Mouse (Mus musculus) CH12.LX (cell line): ENCODE data around the gene Rras. TPM values are rescaled to one million over a fixed set of nuclear protein-coding genes. Genes with fewer than 3 reads are reported as not detected.

Experiments used
- DNase-seq: peaks from one replicate; pipeline ENCODE4 v3.0.0-alpha.2; 2013; ENCODE audit errors: extremely low read depth
- H3K27ac ChIP-seq: 2 replicates; pipeline ENCODE4 v1.5.1; 2012; ENCODE audit warnings: low read depth, mild to moderate bottlenecking, control low read depth, moderate library complexity; ENCODE audit not compliant: insufficient read depth
- H3K27me3 ChIP-seq: replicated peaks from 2 replicates; pipeline ENCODE3; 2012; ENCODE audit warnings: inconsistent platforms
- H3K36me3 ChIP-seq, 2 experiments: replicated peaks in 1 of 2; 2 replicates each; pipeline versions ENCODE3 to v1.6.1; 2012; ENCODE audit warnings: inconsistent platforms in 1 of 2, low read length in 1 of 2, mild to moderate bottlenecking in 1 of 2, mixed read lengths in 1 of 2, moderate library complexity in 1 of 2; ENCODE audit not compliant: control insufficient read depth in 1 of 2, insufficient read depth in 1 of 2
- H3K4me1 ChIP-seq, 2 experiments: 2 replicates each; pipeline ENCODE4 v1.6.1; 2012; ENCODE audit warnings: inconsistent platforms in 1 of 2, moderate library complexity in 1 of 2; ENCODE audit not compliant: insufficient read depth in 2 of 2, control insufficient read depth in 1 of 2
- H3K4me2 ChIP-seq: 2 replicates; pipeline ENCODE4 v1.6.1; 2012; ENCODE audit warnings: low read depth, mild to moderate bottlenecking, control low read depth; ENCODE audit not compliant: poor library complexity, insufficient read depth, severe bottlenecking
- H3K4me3 ChIP-seq, 3 experiments: fragments of 150-350 bp in 1 of 3; sonication (generic) in 1 of 3; replicated peaks in 1 of 3; 2 replicates each; pipeline versions ENCODE3 to v1.5.1; 2011 to 2012; ENCODE audit warnings: low read depth in 2 of 3, low read length in 2 of 3, mild to moderate bottlenecking in 2 of 3, moderate library complexity in 2 of 3, control low read depth in 1 of 3, improper control_type of control experiment in 1 of 3, inconsistent platforms in 1 of 3, mixed read lengths in 1 of 3; ENCODE audit not compliant: poor library complexity in 1 of 3
- H3K79me2 ChIP-seq: replicated peaks from 2 replicates; pipeline ENCODE4 v1.6.1; 2012; ENCODE audit warnings: mild to moderate bottlenecking, moderate library complexity; ENCODE audit not compliant: control insufficient read depth, poor library complexity, insufficient read depth, severe bottlenecking; ENCODE audit errors: extremely low read depth
- H3K9ac ChIP-seq: 2 replicates; pipeline ENCODE4 v1.6.1; 2012; ENCODE audit warnings: low read depth, mild to moderate bottlenecking, control low read depth, moderate library complexity; ENCODE audit not compliant: insufficient read depth
- H3K9me3 ChIP-seq: replicated peaks from 2 replicates; pipeline ENCODE3; 2012; ENCODE audit warnings: low read length, inconsistent platforms, mixed read lengths
- CHD1 ChIP-seq: IDR thresholded peaks from 2 replicates; pipeline ENCODE4 v1.6.1; 2012; ENCODE audit warnings: low read depth, low read length, improper control_type of control experiment, inconsistent platforms
- CHD2 ChIP-seq: IDR thresholded peaks from 2 replicates; pipeline ENCODE4 v1.6.1; 2011; ENCODE audit warnings: low read length, improper control_type of control experiment
- CTCF ChIP-seq, 2 experiments: IDR thresholded peaks in 1 of 2; conservative IDR thresholded peaks in 1 of 2; 2 replicates each; pipeline ENCODE4 v1.5.1; 2011 to 2012; ENCODE audit warnings: low read depth in 2 of 2, low read length in 2 of 2, improper control_type of control experiment in 1 of 2, inconsistent platforms in 1 of 2, mild to moderate bottlenecking in 1 of 2, moderate library complexity in 1 of 2
- E2F4 ChIP-seq: IDR thresholded peaks from 2 replicates; pipeline ENCODE4 v1.6.1; 2011; ENCODE audit warnings: low read depth, low read length, improper control_type of control experiment; ENCODE audit not compliant: insufficient replicate concordance
- ELF1 ChIP-seq: IDR thresholded peaks from 2 replicates; pipeline ENCODE4 v1.6.1; 2014; ENCODE audit warnings: low read depth, mild to moderate bottlenecking, inconsistent platforms, low read length, improper control_type of control experiment
- EP300 ChIP-seq: IDR thresholded peaks from 2 replicates; pipeline ENCODE4 v1.6.1; 2011; ENCODE audit warnings: low read length, improper control_type of control experiment
- HCFC1 ChIP-seq: IDR thresholded peaks from 2 replicates; pipeline ENCODE4 v1.6.1; 2012; ENCODE audit warnings: low read depth, mild to moderate bottlenecking, inconsistent platforms, low read length, improper control_type of control experiment
- IRF4 ChIP-seq: IDR thresholded peaks from 2 replicates; pipeline ENCODE4 v1.6.1; 2014; ENCODE audit warnings: low read depth, mild to moderate bottlenecking, inconsistent platforms, low read length, improper control_type of control experiment
- JUND ChIP-seq: conservative IDR thresholded peaks from 2 replicates; pipeline ENCODE4 v1.6.1; 2011; ENCODE audit warnings: low read depth, low read length, improper control_type of control experiment
- KAT2A ChIP-seq: IDR thresholded peaks from 2 replicates; pipeline ENCODE4 v1.6.1; 2012; ENCODE audit warnings: low read length, improper control_type of control experiment, inconsistent platforms; ENCODE audit not compliant: insufficient replicate concordance
- MAFK ChIP-seq: IDR thresholded peaks from 2 replicates; pipeline ENCODE4 v1.6.1; 2011; ENCODE audit warnings: low read length, improper control_type of control experiment; ENCODE audit not compliant: insufficient replicate concordance
- MAX ChIP-seq: IDR thresholded peaks from 2 replicates; pipeline ENCODE4 v1.6.1; 2011; ENCODE audit warnings: low read length, improper control_type of control experiment
- MAZ ChIP-seq: IDR thresholded peaks from 2 replicates; pipeline ENCODE4 v1.6.1; 2012; ENCODE audit warnings: low read depth, mild to moderate bottlenecking, inconsistent platforms, low read length, improper control_type of control experiment, moderate library complexity
- MEF2A ChIP-seq: IDR thresholded peaks from 2 replicates; pipeline ENCODE4 v1.6.1; 2014; ENCODE audit warnings: low read depth, mild to moderate bottlenecking, inconsistent platforms, low read length, improper control_type of control experiment, borderline replicate concordance
- MXI1 ChIP-seq: IDR thresholded peaks from 2 replicates; pipeline ENCODE4 v1.6.1; 2011; ENCODE audit warnings: mild to moderate bottlenecking, low read depth, low read length, improper control_type of control experiment
- MYC ChIP-seq: IDR thresholded peaks from 2 replicates; pipeline ENCODE4 v1.6.1; 2011; ENCODE audit warnings: low read depth, mild to moderate bottlenecking, improper control_type of control experiment, low read length
- NELFE ChIP-seq: IDR thresholded peaks from 2 replicates; pipeline ENCODE4 v1.6.1; 2011; ENCODE audit warnings: low read depth, low read length, improper control_type of control experiment
- POLR2A ChIP-seq: IDR thresholded peaks from 2 replicates; pipeline ENCODE4 v1.6.1; 2011; ENCODE audit warnings: low read depth, mild to moderate bottlenecking, improper control_type of control experiment, low read length
- RAD21 ChIP-seq: IDR thresholded peaks from 2 replicates; pipeline ENCODE4 v1.6.1; 2011; ENCODE audit warnings: low read depth, mild to moderate bottlenecking, low read length, improper control_type of control experiment, moderate library complexity
- SMC3 ChIP-seq: IDR thresholded peaks from 2 replicates; pipeline ENCODE4 v1.6.1; 2011; ENCODE audit warnings: low read depth, low read length, improper control_type of control experiment
- UBTF ChIP-seq: IDR thresholded peaks from 2 replicates; pipeline ENCODE4 v1.6.1; 2012; ENCODE audit warnings: low read depth, mild to moderate bottlenecking, inconsistent platforms, low read length, improper control_type of control experiment, moderate library complexity
- USF1 ChIP-seq: IDR thresholded peaks from 2 replicates; pipeline ENCODE4 v1.6.1; 2014; ENCODE audit warnings: low read depth, mild to moderate bottlenecking, inconsistent platforms, low read length, improper control_type of control experiment
- ZKSCAN1 ChIP-seq: IDR thresholded peaks from 2 replicates; pipeline ENCODE4 v1.6.1; 2012; ENCODE audit warnings: low read depth, inconsistent platforms, low read length, improper control_type of control experiment, borderline replicate concordance
- ZMIZ1 ChIP-seq: IDR thresholded peaks from 2 replicates; pipeline ENCODE4 v1.6.1; 2012; ENCODE audit warnings: low read depth, mild to moderate bottlenecking, inconsistent platforms, low read length, improper control_type of control experiment
- dilution Hi-C: fragments of 300-500 bp; cut with MboI; formaldehyde crosslinking; loops from 2 replicates; pipeline ENCODE4 v1.14.3; 2020; ENCODE audit warnings: low sequenced_read_pairs; ENCODE audit not compliant: extremely low pct_unique_long_range_greater_than_20kb, extremely low pct_ligation_motif_present
- in situ Hi-C: fragments of 300-500 bp; cut with MboI; formaldehyde crosslinking; loops from 3 replicates; pipeline ENCODE4 v1.14.3; 2019; ENCODE audit warnings: low sequenced_read_pairs, low pct_ligation_motif_present, low pct_unique_long_range_greater_than_20kb, mixed read lengths
- polyA plus RNA-seq: library from polyadenylated mRNA; unstranded; fragments of >175 nt; gene quantifications from 2 replicates; pipeline ENCODE4 v1.2.1, GENCODE M21; 2012; ENCODE audit warnings: low read depth; ENCODE audit not compliant: insufficient read length
- total RNA-seq, 2 experiments: library from RNA; depleted of rRNA; stranded (reverse); fragments of 300-350 nt in 1 of 2; fragments of >200 nt in 1 of 2; gene quantifications; 2 replicates each; pipeline ENCODE4 v1.2.3; 2012 to 2014

Rras gene
- total and polyA plus RNA-seq, 3 experiments = 7.2 to 19.8 (median 10.6) TPM

DNA sequence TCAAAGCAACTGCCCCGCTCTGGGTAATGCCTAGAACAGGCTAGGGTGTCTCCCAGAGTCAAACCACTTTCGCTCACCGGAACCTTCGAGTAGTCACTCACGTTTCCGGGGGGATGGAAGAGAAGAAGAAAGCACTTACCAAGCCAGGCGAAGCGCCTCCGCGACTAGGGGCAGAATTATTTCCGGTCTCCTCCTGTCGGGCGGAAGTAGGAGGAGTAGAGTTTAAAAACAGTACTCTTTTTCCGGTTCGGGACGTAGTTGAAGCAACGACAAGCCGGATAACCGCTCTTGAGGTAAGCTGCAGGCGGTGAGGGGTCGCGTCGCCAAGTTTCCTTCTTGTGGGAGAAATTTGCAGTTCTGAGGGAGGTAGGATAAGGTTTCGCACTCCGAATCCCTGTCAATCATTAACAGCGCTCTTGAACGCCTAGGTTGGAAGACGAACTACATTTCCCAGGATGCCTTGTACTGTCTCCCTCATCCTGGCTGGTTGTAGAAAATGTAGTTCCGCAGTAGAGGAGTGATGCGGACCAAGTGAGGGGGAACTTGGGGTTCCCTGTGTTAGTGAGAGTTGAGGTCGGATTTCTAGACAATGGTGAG lies 44.6 kb downstream of the Rras start, which contains the start of the genes Nosip and Prrg2 (continued):
- TF ChIP-seq MAZ (peak; percentile 96), JUND (no peak; the same call in 1 of the 2 replicates), UBTF (no peak), USF1 (no peak), HCFC1 (peak; percentile 91), MYC (peak; percentile 85), MAFK (no peak), SMC3 (no peak; the same call in 1 of the 2 replicates), ZMIZ1 (peak; percentile 79; the same call in 1 of the 2 replicates), KAT2A (peak; percentile 84; the same call in 1 of the 2 replicates), E2F4 (peak; percentile 83; the same call in 1 of the 2 replicates), MEF2A (peak; percentile 56), POLR2A (peak; percentile 91), MXI1 (peak; percentile 84), CHD2 (no peak), CHD1 (no peak), EP300 (no peak)

GRCm38 (mm10) chr7:45067190-45067999 lies 49.6 kb downstream of the Rras start:
- no peak overlapping the region for H3K4me3 ChIP-seq
- TF ChIP-seq ZMIZ1 (no peak), CTCF (conservative IDR thresholded peaks at IDR 0.05 in 1 of 2, IDR thresholded peaks at IDR 0.05 in 1 of 2; ENCODE audit: low read depth in 2 of 2, low read length in 2 of 2) (0 out of 4 replicates have a peak, but pooled peaks of 1 of the 2 experiments have one; percentile 32)
- H3K9me3 ChIP-seq = no peaks in the 10 kb centered on the region
- H3K4me2 ChIP-seq = no peak overlapping the region
- H3K27me3 ChIP-seq = no peaks in the 10 kb centered on the region
- peaks cover 52% of the 10 kb centered on the region for H3K79me2 ChIP-seq
- peaks cover 2 to 40% of the 10 kb centered on the region in 2 experiments for H3K4me1 ChIP-seq
- H3K9ac ChIP-seq = no peak overlapping the region
- in situ Hi-C loops (no loop called here), dilution Hi-C loops (no loop called here)
- peaks cover 0 to 45% of the 10 kb centered on the region in 2 experiments for H3K36me3 ChIP-seq
- no peak for DNase-seq
- no peak overlapping the region for H3K27ac ChIP-seq

GRCm38 (mm10) chr7:45068000-45068318 lies 50.2 kb downstream of the Rras start:
- TF ChIP-seq MAZ (no peak), ELF1 (no peak), MYC (peak; percentile 81), SMC3 (peak; percentile 73), RAD21 (peak; percentile 64), USF1 (no peak), MAX (0 out of 2 replicates have a peak, but pooled peaks have one; percentile 55), CTCF (conservative IDR thresholded peaks at IDR 0.05 in 1 of 2, IDR thresholded peaks at IDR 0.05 in 1 of 2; ENCODE audit: low read depth in 2 of 2, low read length in 2 of 2) (peak in 1 of 2 experiments; percentile 91; a peak in 3 of 4 replicates), ZKSCAN1 (no peak), HCFC1 (no peak), IRF4 (no peak), MXI1 (no peak), NELFE (no peak), EP300 (no peak), UBTF (no peak), ZMIZ1 (no peak)
- TF ChIP-seq, all 38 proteins: peak for 5
- Histone ChIP-seq H3K4me2 (no peak overlapping the region), H3K36me3 (peaks cover 0 to 47% of the 10 kb centered on the region in 2 experiments), H3K27ac (no peak overlapping the region), H3K9me3 (no peaks in the 10 kb centered on the region), H3K9ac (no peak overlapping the region), H3K79me2 (peaks cover 51% of the 10 kb centered on the region), H3K27me3 (no peaks in the 10 kb centered on the region), H3K4me3 (no peak overlapping the region), H3K4me1 (peaks cover 2 to 40% of the 10 kb centered on the region in 2 experiments)
- peak; percentile 68 for DNase-seq
- dilution Hi-C loops (no loop called here), in situ Hi-C loops (no loop called here)
